Mouse (Mus musculus) cortical plate, adult 2 months (tissue): ENCODE data around the gene Ntm. TPM values are rescaled to one million over a fixed set of nuclear protein-coding genes. Genes with fewer than 3 reads are reported as not detected.

Experiments
- H3K27ac ChIP-seq: fragments of 200-500 bp; 2 replicates; pipeline ENCODE4 v1.5.1; 2012; ENCODE audit warnings: low read length, control low read depth, inconsistent platforms; ENCODE audit not compliant: insufficient read depth
- H3K4me1 ChIP-seq: fragments of 200-500 bp; 2 replicates; pipeline ENCODE4 v1.6.1; 2011; ENCODE audit warnings: low read length; ENCODE audit not compliant: control insufficient read depth, insufficient read depth
- H3K4me3 ChIP-seq: fragments of 200-500 bp; 2 replicates; pipeline ENCODE4 v1.5.1; 2011; ENCODE audit warnings: mild to moderate bottlenecking, low read length, control low read depth; ENCODE audit not compliant: insufficient read depth
- CTCF ChIP-seq: fragments of 200-500 bp; IDR thresholded peaks from 2 replicates; pipeline ENCODE4 v1.5.1; 2011; ENCODE audit warnings: mild to moderate bottlenecking, control low read depth, low read length; ENCODE audit not compliant: insufficient read depth; ENCODE audit errors: extremely low read depth
- POLR2A ChIP-seq: fragments of 200-500 bp; IDR thresholded peaks from 2 replicates; pipeline ENCODE4 v1.6.1; 2011; ENCODE audit warnings: mild to moderate bottlenecking, low read length, control low read depth; ENCODE audit not compliant: insufficient read depth; ENCODE audit errors: extremely low read depth
- polyA plus RNA-seq: library from polyadenylated mRNA; depleted of rRNA; stranded (reverse); fragments of >200 nt; gene quantifications from 2 replicates; pipeline ENCODE4 v1.2.3, GENCODE M21; 2012

Gene Ntm
- polyA plus RNA-seq, 1 experiment: 169 TPM

DNA sequence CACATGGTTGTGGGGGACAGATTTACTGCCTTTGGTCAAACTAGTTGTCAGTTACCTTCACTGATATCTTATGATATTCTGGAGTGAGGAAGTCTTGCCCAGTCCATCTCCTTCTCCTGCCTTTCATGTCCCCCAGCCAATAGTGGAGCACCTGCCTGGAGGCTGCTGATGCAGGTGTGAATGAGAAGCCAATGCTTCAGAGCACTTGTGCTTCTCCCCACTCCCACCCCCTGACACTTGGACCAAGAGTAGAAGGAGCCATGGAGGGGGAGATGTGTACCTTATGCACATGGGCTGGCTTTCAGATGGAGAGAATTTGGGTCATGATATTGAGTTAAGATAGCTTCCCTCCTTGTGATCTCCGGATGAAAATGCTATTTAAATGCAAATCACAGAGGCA, 747.7 kb downstream of the Ntm start:
- H3K4me1 ChIP-seq: peaks cover 5% of the 10 kb centered on the region
- TF ChIP-seq CTCF (no peak), POLR2A (no peak)
- no peak overlapping the region for H3K4me3 ChIP-seq
- H3K27ac ChIP-seq: no peak overlapping the region

DNA sequence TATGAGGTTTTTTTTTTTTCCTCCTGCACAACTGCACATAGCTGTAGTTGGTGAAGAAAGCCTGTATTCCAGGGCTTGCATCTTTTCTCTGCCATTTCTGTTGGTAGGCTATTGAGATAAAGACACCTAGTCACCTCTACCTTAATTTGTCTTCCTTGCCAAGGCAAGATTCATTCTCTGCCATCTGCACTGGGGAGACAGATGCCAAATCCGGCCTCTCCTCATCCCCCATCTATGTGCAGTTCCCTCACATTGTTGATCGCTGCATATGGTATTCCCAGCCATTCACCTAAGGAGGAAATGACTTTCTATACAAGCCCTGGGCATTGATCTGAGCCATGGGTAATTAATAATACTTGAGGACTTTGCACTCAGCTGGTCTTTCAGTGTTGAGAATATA, 753.7 kb downstream of the Ntm start:
- no peak overlapping the region for H3K4me3 ChIP-seq
- peaks cover 8% of the 10 kb centered on the region; the same call in 1 of the 2 replicates for H3K4me1 ChIP-seq
- H3K27ac ChIP-seq: no peak overlapping the region
- TF ChIP-seq POLR2A (no peak), CTCF (no peak)

DNA sequence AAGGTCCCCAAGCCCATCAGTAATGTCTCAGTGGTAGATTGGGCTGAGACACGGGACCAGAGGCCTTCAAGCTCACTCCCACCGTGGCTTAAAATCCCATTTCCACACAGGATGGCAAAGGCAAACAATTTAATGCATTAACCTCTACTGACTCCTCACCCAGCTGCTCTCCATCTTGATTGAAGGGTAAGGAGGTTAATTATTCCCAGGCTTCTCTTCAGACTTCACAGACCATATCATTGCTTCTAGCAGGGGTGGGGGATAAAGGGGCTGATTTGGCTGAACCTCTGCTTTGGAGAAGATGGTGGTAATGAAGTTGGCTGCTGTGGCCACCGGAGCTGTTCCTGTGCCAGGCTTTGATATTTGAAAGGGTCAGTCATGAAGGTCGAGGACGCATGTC, 754.8 kb downstream of the Ntm start:
- TF ChIP-seq CTCF (no peak), POLR2A (no peak)

DNA sequence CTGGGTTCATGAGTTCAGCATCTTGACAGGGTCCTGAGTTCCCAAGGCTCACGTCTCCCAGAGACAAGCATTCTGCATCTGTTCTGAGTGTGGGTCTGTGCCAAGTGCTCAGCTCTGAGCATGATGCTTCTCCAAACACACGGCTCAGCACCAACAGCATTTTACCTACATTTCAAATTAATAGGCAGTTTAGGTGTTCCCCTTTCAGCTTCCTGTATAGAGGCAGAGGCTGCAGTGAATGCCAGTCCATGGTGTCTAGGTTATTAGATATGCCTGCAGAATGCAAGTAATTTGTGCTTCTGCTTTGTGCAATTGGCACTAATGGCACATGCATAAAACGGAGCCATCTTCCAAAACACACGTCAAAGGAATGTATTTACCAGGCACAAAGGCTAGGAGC, 757.3 kb downstream of the Ntm start:
- Histone ChIP-seq H3K4me1 (peaks cover 10% of the 10 kb centered on the region), H3K27ac (no peak overlapping the region), H3K4me3 (no peak overlapping the region)
- TF ChIP-seq CTCF: no peak
- TF ChIP-seq POLR2A: no peak

More for the DNA sequence above, 754.8 kb downstream of the Ntm start:
- no peak overlapping the region for H3K4me3 ChIP-seq
- no peak overlapping the region for H3K27ac ChIP-seq
- H3K4me1 ChIP-seq: peaks cover 8% of the 10 kb centered on the region; the same call in 1 of the 2 replicates

DNA sequence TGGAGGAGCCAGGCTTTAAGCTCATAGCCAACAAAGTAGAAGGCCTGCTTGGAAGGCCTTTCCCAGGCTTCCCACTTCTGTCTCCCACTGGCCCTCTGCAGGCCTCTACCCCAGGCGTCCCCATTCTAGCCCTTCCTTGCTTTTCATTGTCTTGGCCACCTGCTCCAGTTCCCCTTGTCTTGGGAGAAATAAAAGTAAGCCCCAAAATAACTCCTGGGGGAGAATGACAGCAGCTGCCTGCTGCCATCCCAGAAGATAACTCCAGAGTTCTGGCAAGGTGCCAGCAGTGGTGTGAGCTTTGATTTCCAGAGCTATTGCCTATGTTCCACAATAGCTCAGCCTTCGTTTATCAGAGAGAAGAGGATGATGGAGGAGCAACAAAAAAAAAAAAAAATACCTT, 760.7 kb downstream of the Ntm start:
- H3K4me1 ChIP-seq: peaks cover 8% of the 10 kb centered on the region
- TF ChIP-seq CTCF (no peak), POLR2A (no peak)
- no peak overlapping the region for H3K4me3 ChIP-seq
- no peak overlapping the region for H3K27ac ChIP-seq

DNA sequence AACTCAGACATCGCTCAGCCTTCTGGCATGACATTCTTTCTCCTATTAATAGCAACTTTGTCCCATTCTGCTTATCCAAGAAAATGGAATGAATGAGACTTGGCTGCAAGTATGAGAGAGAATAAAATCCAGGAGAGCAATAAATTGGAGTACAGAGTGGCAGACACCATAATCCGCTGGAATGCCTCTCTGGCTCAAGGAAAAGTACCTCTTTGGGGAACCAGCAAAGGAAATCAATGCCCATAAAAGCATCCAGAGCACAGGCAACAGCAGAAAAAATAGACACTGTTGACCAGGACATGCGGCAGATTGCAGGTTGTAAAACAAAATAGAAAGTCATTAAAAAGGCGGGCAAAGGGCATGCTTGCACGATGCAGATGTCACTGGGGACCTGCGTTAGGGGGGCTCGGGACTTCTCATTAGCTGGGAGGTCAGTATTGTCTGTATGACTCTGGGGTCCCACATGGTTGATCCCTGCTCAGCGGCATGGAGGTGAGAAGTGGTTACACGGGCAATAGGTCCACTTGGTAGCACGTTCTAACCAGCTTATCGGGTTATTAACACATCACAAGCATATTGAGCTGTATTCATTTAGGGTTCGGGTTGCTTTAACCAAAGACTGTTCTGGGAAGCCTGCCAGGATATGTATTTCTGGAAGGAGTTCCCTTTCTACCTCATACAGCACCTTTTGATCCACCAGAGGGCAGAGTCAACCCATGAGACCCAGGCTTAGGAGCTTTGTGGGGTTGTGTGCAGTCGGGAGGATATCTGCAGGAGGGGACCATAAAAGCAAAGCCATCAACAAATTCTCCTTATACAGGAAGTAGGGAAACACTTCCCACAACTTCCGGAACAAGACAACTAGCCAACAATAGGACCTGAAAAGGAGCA, 761.5 kb downstream of the Ntm start:
- Histone ChIP-seq H3K4me3 (no peak overlapping the region), H3K4me1 (peaks cover 11% of the 10 kb centered on the region), H3K27ac (no peak overlapping the region)
- TF ChIP-seq POLR2A (no peak), CTCF (peak; percentile 54)

DNA sequence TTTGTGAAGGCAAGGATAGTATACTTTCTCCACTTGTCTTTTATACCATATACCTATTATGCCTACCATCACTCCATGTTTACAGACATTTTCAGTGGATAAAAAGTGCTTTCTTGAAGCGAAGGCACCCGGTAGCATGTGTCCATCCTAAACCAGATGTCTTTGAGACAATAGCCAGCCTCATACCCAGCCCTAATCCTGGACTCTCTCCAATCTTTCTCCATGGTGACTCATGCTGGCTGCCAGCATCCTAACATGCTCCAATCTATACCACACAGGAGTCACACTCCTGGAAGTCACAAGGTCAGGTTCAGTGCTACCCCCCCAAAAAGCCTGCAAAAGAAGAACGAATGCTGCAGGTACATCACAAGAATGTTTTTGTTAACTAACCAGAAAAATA, 765.9 kb downstream of the Ntm start:
- Histone ChIP-seq H3K27ac (no peak overlapping the region), H3K4me3 (no peak overlapping the region), H3K4me1 (peaks cover 6% of the 10 kb centered on the region)
- TF ChIP-seq POLR2A (no peak), CTCF (no peak)

DNA sequence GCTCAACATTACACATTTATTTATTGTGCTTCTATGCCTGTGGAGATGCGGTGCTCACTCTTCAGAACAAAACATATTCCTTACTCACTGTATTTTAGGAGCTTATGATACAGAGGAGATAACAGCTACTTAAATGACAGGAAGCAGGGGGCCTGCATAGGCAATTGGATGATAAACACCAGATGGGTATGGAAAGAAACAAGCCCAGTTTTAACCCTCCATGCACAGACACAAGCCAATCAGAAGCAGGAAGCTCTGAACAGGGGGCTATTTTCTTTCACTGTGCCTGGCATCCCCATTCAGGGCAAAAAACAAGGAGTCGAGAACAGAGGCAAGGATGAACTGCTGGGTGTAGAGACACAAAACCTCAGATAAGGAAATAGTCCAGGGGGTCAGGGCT, 768.7 kb downstream of the Ntm start:
- Histone ChIP-seq H3K4me3 (no peak overlapping the region), H3K27ac (no peak overlapping the region), H3K4me1 (peaks cover 9% of the 10 kb centered on the region)
- TF ChIP-seq POLR2A (no peak), CTCF (no peak)

DNA sequence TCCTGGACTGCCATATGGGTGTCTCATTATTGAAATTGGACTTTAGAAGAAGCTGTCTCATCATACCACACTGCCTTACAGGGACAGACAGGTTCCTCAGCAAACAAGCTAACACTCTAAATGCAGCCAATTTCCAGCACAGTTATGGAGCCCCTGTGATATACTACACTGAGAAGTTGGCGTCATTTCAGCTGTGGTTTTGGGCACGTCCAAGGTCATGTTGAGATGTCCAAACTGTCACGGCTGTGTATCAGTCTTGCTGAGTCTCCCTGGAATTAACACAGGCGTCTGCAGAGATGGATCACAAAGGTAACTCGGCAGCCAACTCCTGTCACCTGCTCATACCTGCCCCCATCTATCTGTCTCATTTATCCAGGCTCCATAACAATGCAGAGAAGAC, 779.9 kb downstream of the Ntm start:
- peaks cover 3% of the 10 kb centered on the region; the same call in 1 of the 2 replicates for H3K4me1 ChIP-seq
- H3K4me3 ChIP-seq: no peak overlapping the region
- TF ChIP-seq POLR2A (no peak), CTCF (no peak)
- H3K27ac ChIP-seq: no peak overlapping the region

DNA sequence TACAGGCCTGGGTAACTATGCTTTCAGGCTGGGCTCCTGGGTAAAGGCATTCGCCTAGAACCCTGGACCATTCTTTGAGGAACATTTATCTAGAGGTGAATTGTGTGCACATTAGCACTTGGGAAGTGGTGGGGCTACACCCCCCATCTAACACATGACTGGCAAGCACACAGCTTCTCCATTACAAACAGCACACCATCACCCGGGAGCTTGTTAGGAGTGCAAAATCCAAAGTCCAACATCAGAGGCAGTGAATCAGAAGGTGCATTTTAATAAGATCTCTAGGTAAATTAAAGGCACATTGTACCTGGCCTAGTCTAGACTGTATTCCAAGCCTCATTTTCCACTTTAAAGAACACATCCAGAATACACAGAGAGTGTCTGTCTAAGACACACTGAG, 781.3 kb downstream of the Ntm start:
- peaks cover 3% of the 10 kb centered on the region; the same call in 1 of the 2 replicates for H3K4me1 ChIP-seq
- H3K27ac ChIP-seq: no peak overlapping the region
- H3K4me3 ChIP-seq: no peak overlapping the region
- TF ChIP-seq POLR2A: no peak
- no peak for TF ChIP-seq CTCF
